Mouse (Mus musculus): ENCODE results near the gene Lrrc15. TPM values are rescaled to one million over a fixed set of nuclear protein-coding genes. Genes with fewer than 3 reads are reported as not detected.
A peak's percentile ranks its signal among the peaks of the same experiment; 100 is the strongest.

Lrrc15 gene
- polyA plus RNA-seq, 1 experiment from 2014 or later = 0.05 TPM

DNA sequence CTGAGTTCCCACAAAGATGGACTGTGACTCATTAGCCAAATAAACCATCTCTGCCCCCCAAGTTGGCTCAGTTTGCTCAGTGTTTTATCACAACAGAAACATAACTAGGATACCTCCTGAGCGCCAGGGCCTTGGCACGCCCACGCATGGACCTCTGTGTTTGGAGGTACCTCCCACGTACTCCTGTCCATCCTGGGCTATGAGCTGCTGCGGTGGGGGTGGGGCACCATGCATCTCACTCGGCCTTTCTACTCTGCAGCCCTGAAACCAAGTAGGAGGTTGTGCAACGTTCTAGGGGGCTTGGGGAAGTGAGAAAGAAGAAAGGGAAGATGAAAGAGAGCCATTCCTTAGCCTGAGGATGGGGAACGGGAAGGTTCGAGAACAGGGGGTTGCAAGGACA is 25.3 kb downstream of the Lrrc15 start:
- 81% methylated on average over 9 of the region's 9 CpGs for WGBS
- no peaks in the 10 kb centered on the region for H3K4me1 ChIP-seq
- no peak overlapping the region for H3K4me2 ChIP-seq (replicated peaks)
- ATAC-seq (replicated peaks) = no peak
- H3K9ac ChIP-seq (replicated peaks) = no peak overlapping the region
- no peak overlapping the region for H3K27ac ChIP-seq (replicated peaks)
- H3K9me3 ChIP-seq = no peaks in the 10 kb centered on the region
- no peaks in the 10 kb centered on the region for H3K36me3 ChIP-seq
- H3K27me3 ChIP-seq = no peaks in the 10 kb centered on the region
- H3K4me3 ChIP-seq = no peak overlapping the region

- no peak for ATAC-seq (replicated peaks)
- Histone ChIP-seq H3K27me3 (peaks cover 7% of the 10 kb centered on the region; the same call in 1 of the 2 replicates), H3K4me1 (0 out of 2 replicates have a peak, but pooled peaks cover 6% of the 10 kb centered on the region), H3K9me3 (no peaks in the 10 kb centered on the region), H3K36me3 (no peaks in the 10 kb centered on the region), H3K4me3 (no peak overlapping the region), H3K9ac (replicated peaks) (no peak overlapping the region), H3K4me2 (replicated peaks) (no peak overlapping the region), H3K27ac (replicated peaks) (no peak overlapping the region)
- WGBS = 81% methylated on average over 7 of the region's 7 CpGs
Measured at GRCm38 (mm10) chr16:30255061-30255460, 28.0 kb downstream of the Lrrc15 start.

GRCm38 (mm10) chr16:30253900-30254299 is 29.2 kb downstream of the Lrrc15 start:
- no peak overlapping the region for H3K27ac ChIP-seq (replicated peaks)
- no peak for ATAC-seq (replicated peaks)
- H3K4me2 ChIP-seq (replicated peaks) = no peak overlapping the region
- H3K9me3 ChIP-seq = no peaks in the 10 kb centered on the region
- no peaks in the 10 kb centered on the region for H3K36me3 ChIP-seq
- H3K27me3 ChIP-seq = peaks cover 12% of the 10 kb centered on the region; the same call in 1 of the 2 replicates
- 81% methylated on average over 9 of the region's 9 CpGs for WGBS
- H3K4me3 ChIP-seq = no peak overlapping the region
- no peak overlapping the region for H3K9ac ChIP-seq (replicated peaks)
- H3K4me1 ChIP-seq = 0 out of 2 replicates have a peak, but pooled peaks cover 6% of the 10 kb centered on the region

GRCm38 (mm10) chr16:30253374-30253773 is 29.7 kb downstream of the Lrrc15 start:
- no peak overlapping the region for H3K4me3 ChIP-seq
- 0 out of 2 replicates have a peak, but pooled peaks cover 6% of the 10 kb centered on the region for H3K4me1 ChIP-seq
- H3K27ac ChIP-seq (replicated peaks) = no peak overlapping the region
- H3K27me3 ChIP-seq = peaks cover 12% of the 10 kb centered on the region; the same call in 1 of the 2 replicates
- H3K36me3 ChIP-seq = no peaks in the 10 kb centered on the region
- no peak for ATAC-seq (replicated peaks)
- H3K9me3 ChIP-seq = no peaks in the 10 kb centered on the region
- H3K4me2 ChIP-seq (replicated peaks) = no peak overlapping the region
- 89% methylated on average over 4 of the region's 4 CpGs for WGBS
- no peak overlapping the region for H3K9ac ChIP-seq (replicated peaks)

DNA sequence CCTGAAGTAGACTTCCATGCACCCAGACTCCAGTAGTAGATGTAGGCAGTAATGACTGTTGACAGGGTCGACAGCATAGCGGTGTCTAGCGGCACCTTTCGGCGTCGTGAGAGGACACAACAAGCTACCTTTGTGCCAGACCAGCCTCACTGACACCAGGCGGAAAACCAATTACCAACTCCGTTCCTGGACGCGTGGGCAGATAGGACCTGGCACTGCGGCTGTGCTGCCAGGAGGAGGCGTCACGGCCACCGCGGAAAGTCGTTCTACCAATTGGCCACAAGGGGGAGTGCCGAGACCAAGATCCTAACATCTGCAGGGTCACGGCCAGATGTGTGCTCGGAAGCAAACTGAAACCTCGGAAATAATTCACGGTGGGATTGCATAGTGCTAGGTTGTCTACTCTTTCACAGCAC is 31.0 kb downstream of the Lrrc15 start:
- under 1% methylated on average over 21 of the region's 21 CpGs for WGBS
- H3K36me3 ChIP-seq = no peaks in the 10 kb centered on the region
- 0 out of 2 replicates have a peak overlapping the region, but pooled peaks have one; percentile 8 for H3K4me3 ChIP-seq
- peaks cover 12% of the 10 kb centered on the region; the same call in 1 of the 2 replicates for H3K27me3 ChIP-seq
- H3K27ac ChIP-seq (replicated peaks) = no peak overlapping the region
- peak; percentile 63 for ATAC-seq (replicated peaks)
- no peaks in the 10 kb centered on the region for H3K9me3 ChIP-seq
- H3K4me2 ChIP-seq (replicated peaks) = peak overlapping the region; percentile 20
- H3K9ac ChIP-seq (replicated peaks) = no peak overlapping the region
- 0 out of 2 replicates have a peak, but pooled peaks cover 6% of the 10 kb centered on the region for H3K4me1 ChIP-seq

GRCm38 (mm10) chr16:30244037-30244700 is 38.9 kb downstream of the Lrrc15 start:
- H3K9me3 ChIP-seq = no peaks in the 10 kb centered on the region
- no peaks in the 10 kb centered on the region for H3K36me3 ChIP-seq
- no peaks in the 10 kb centered on the region for H3K27me3 ChIP-seq
- H3K4me2 ChIP-seq (replicated peaks) = no peak overlapping the region
- WGBS = 90% methylated on average over 12 of the region's 12 CpGs
- no peak overlapping the region for H3K4me3 ChIP-seq
- H3K27ac ChIP-seq (replicated peaks) = no peak overlapping the region
- no peaks in the 10 kb centered on the region for H3K4me1 ChIP-seq
- no peak for ATAC-seq (replicated peaks)
- no peak overlapping the region for H3K9ac ChIP-seq (replicated peaks)

- Histone ChIP-seq H3K4me1 (peaks cover 6% of the 10 kb centered on the region), H3K4me3 (no peak overlapping the region), H3K27ac (replicated peaks) (no peak overlapping the region), H3K36me3 (no peaks in the 10 kb centered on the region), H3K9ac (replicated peaks) (no peak overlapping the region), H3K9me3 (no peaks in the 10 kb centered on the region), H3K27me3 (no peaks in the 10 kb centered on the region; the same call in 1 of the 2 replicates), H3K4me2 (replicated peaks) (no peak overlapping the region)
- ATAC-seq (replicated peaks) = no peak
- 39% methylated on average over 2 of the region's 2 CpGs for WGBS
Measured at GRCm38 (mm10) chr16:30241623-30242022, 41.4 kb downstream of the Lrrc15 start.

- Histone ChIP-seq H3K36me3 (no peaks in the 10 kb centered on the region), H3K9ac (replicated peaks) (no peak overlapping the region), H3K4me1 (peaks cover 20% of the 10 kb centered on the region), H3K4me3 (no peak overlapping the region), H3K27ac (replicated peaks) (no peak overlapping the region), H3K4me2 (replicated peaks) (no peak overlapping the region), H3K9me3 (no peaks in the 10 kb centered on the region), H3K27me3 (peaks cover 3% of the 10 kb centered on the region; the same call in 1 of the 2 replicates)
- no peak for ATAC-seq (replicated peaks)
- WGBS = 85% methylated on average over 6 of the region's 6 CpGs
Measured at GRCm38 (mm10) chr16:30238791-30239190, 44.3 kb downstream of the Lrrc15 start.

- Histone ChIP-seq H3K4me1 (peaks cover 32% of the 10 kb centered on the region), H3K9me3 (no peaks in the 10 kb centered on the region), H3K27ac (replicated peaks) (peak overlapping the region; percentile 8; the same call in 1 of the 2 replicates), H3K27me3 (peaks cover 3% of the 10 kb centered on the region; the same call in 1 of the 2 replicates), H3K36me3 (no peaks in the 10 kb centered on the region), H3K9ac (replicated peaks) (peak overlapping the region; percentile 42; the same call in 1 of the 2 replicates), H3K4me3 (peak overlapping the region; percentile 42), H3K4me2 (replicated peaks) (peak overlapping the region; percentile 76)
- peak; percentile 81 for ATAC-seq (replicated peaks)
- WGBS = 1% methylated on average over 33 of the region's 33 CpGs
Measured at GRCm38 (mm10) chr16:30236091-30236699, 46.9 kb downstream of the Lrrc15 start.

GRCm38 (mm10) chr16:30235577-30235976 is 47.5 kb downstream of the Lrrc15 start:
- Histone ChIP-seq H3K27ac (replicated peaks) (no peak overlapping the region), H3K9ac (replicated peaks) (no peak overlapping the region), H3K4me1 (peaks cover 32% of the 10 kb centered on the region), H3K27me3 (peaks cover 3% of the 10 kb centered on the region; the same call in 1 of the 2 replicates), H3K4me2 (replicated peaks) (no peak overlapping the region), H3K36me3 (no peaks in the 10 kb centered on the region), H3K4me3 (no peak overlapping the region), H3K9me3 (no peaks in the 10 kb centered on the region)
- WGBS = 57% methylated on average over 2 of the region's 2 CpGs
- ATAC-seq (replicated peaks) = no peak

GRCm38 (mm10) chr16:30234636-30235546 is 48.2 kb downstream of the Lrrc15 start:
- Histone ChIP-seq H3K9ac (replicated peaks) (no peak overlapping the region), H3K27me3 (peaks cover 3% of the 10 kb centered on the region; the same call in 1 of the 2 replicates), H3K4me3 (no peak overlapping the region), H3K4me1 (peaks cover 32% of the 10 kb centered on the region), H3K4me2 (replicated peaks) (no peak overlapping the region), H3K36me3 (no peaks in the 10 kb centered on the region), H3K9me3 (no peaks in the 10 kb centered on the region), H3K27ac (replicated peaks) (no peak overlapping the region)
- WGBS = 55% methylated on average over 12 of the region's 12 CpGs
- no peak for ATAC-seq (replicated peaks)

Measured in forebrain, embryonic 15.5 days (tissue).